Mouse (Mus musculus): ENCODE measurements at regions not wholly inside any gene's neighbourhood (a gene's known extent, or its start where the extent isn't known, plus 50 kb on each side); places are given as distances from the start of the nearest gene placed in this dataset.

GRCm38 (mm10) chr5:103370456-103370855 lies 54.5 kb upstream of the Ptpn13 start:
- Histone ChIP-seq H3K4me3 (replicated peaks in 1 of 3; ENCODE audit: low read depth in 2 of 3, low read length in 2 of 3, poor library complexity in 1 of 3) (no peak overlapping the region), H3K4me1 (ENCODE audit: control insufficient read depth in 1 of 2, insufficient read depth in 2 of 2) (peaks cover 3 to 7% of the 10 kb centered on the region in 2 experiments; a peak in 1 of 4 replicates), H3K36me3 (replicated peaks in 1 of 2; ENCODE audit: control insufficient read depth in 1 of 2, insufficient read depth in 1 of 2, low read length in 1 of 2) (no peaks in the 10 kb centered on the region), H3K27ac (ENCODE audit: insufficient read depth, low read depth) (no peak overlapping the region), H3K27me3 (replicated peaks) (no peaks in the 10 kb centered on the region), H3K4me2 (ENCODE audit: insufficient read depth, low read depth, poor library complexity, severe bottlenecking) (no peak overlapping the region), H3K79me2 (replicated peaks; ENCODE audit: control insufficient read depth, extremely low read depth, insufficient read depth, poor library complexity, severe bottlenecking) (no peaks in the 10 kb centered on the region), H3K9me3 (replicated peaks; ENCODE audit: low read length) (no peaks in the 10 kb centered on the region), H3K9ac (ENCODE audit: insufficient read depth, low read depth) (no peak overlapping the region)
- in situ Hi-C loops (cut with MboI; ENCODE audit: low pct_ligation_motif_present, low pct_unique_long_range_greater_than_20kb, low sequenced_read_pairs) (loop anchor here (10.0 kb wide), 1 partner anchor 64 kb away; no protein-coding TSS in a partner anchor), dilution Hi-C loops (cut with MboI; ENCODE audit: extremely low pct_ligation_motif_present, extremely low pct_unique_long_range_greater_than_20kb, low sequenced_read_pairs) (no loop called here)
- TF ChIP-seq MAFK (IDR thresholded peaks at IDR 0.05; ENCODE audit: insufficient replicate concordance, low read length) (no peak), ELF1 (IDR thresholded peaks at IDR 0.05; ENCODE audit: low read depth, low read length) (no peak), MAZ (IDR thresholded peaks at IDR 0.05; ENCODE audit: low read depth, low read length) (no peak), POLR2A (IDR thresholded peaks at IDR 0.05; ENCODE audit: low read depth, low read length) (no peak), RAD21 (IDR thresholded peaks at IDR 0.05; ENCODE audit: low read depth, low read length) (no peak), USF1 (IDR thresholded peaks at IDR 0.05; ENCODE audit: low read depth, low read length) (no peak), ZNF384 (IDR thresholded peaks at IDR 0.05; ENCODE audit: low read depth, low read length) (no peak), JUND (conservative IDR thresholded peaks at IDR 0.05; ENCODE audit: low read depth, low read length) (no peak)
- no peak for DNase-seq (ENCODE audit: extremely low read depth)

- Histone ChIP-seq H3K4me2 (ENCODE audit: insufficient read depth, low read depth, poor library complexity, severe bottlenecking) (no peak overlapping the region), H3K9ac (ENCODE audit: insufficient read depth, low read depth) (no peak overlapping the region), H3K79me2 (replicated peaks; ENCODE audit: control insufficient read depth, extremely low read depth, insufficient read depth, poor library complexity, severe bottlenecking) (no peaks in the 10 kb centered on the region), H3K4me1 (ENCODE audit: control insufficient read depth in 1 of 2, insufficient read depth in 2 of 2) (peaks cover 3 to 7% of the 10 kb centered on the region in 2 experiments; a peak in 1 of 4 replicates), H3K36me3 (replicated peaks in 1 of 2; ENCODE audit: control insufficient read depth in 1 of 2, insufficient read depth in 1 of 2, low read length in 1 of 2) (no peaks in the 10 kb centered on the region), H3K27me3 (replicated peaks) (no peaks in the 10 kb centered on the region), H3K4me3 (replicated peaks in 1 of 3; ENCODE audit: low read depth in 2 of 3, low read length in 2 of 3, poor library complexity in 1 of 3) (no peak overlapping the region), H3K9me3 (replicated peaks; ENCODE audit: low read length) (no peaks in the 10 kb centered on the region), H3K27ac (ENCODE audit: insufficient read depth, low read depth) (no peak overlapping the region)
- dilution Hi-C loops (cut with MboI; ENCODE audit: extremely low pct_ligation_motif_present, extremely low pct_unique_long_range_greater_than_20kb, low sequenced_read_pairs) (no loop called here), in situ Hi-C loops (cut with MboI; ENCODE audit: low pct_ligation_motif_present, low pct_unique_long_range_greater_than_20kb, low sequenced_read_pairs) (no loop called here)
- TF ChIP-seq CTCF (conservative IDR thresholded peaks at IDR 0.05 in 1 of 2, IDR thresholded peaks at IDR 0.05 in 1 of 2; ENCODE audit: low read depth in 2 of 2, low read length in 2 of 2) (peak; percentile 13 to 54; a peak in 2 of 4 replicates), RAD21 (IDR thresholded peaks at IDR 0.05; ENCODE audit: low read depth, low read length) (peak; percentile 8), ELF1 (IDR thresholded peaks at IDR 0.05; ENCODE audit: low read depth, low read length) (no peak), USF2 (conservative IDR thresholded peaks at IDR 0.05; ENCODE audit: low read depth, low read length) (no peak), MXI1 (IDR thresholded peaks at IDR 0.05; ENCODE audit: low read depth, low read length) (no peak), ZC3H11A (IDR thresholded peaks at IDR 0.05; ENCODE audit: low read depth, low read length) (no peak), SMC3 (IDR thresholded peaks at IDR 0.05; ENCODE audit: low read depth, low read length) (peak; percentile 46)
- no peak for DNase-seq (ENCODE audit: extremely low read depth)
Measured at GRCm38 (mm10) chr5:103368993-103369392, 56.0 kb upstream of the Ptpn13 start.

- H3K9me3 ChIP-seq (replicated peaks; ENCODE audit: low read length): no peaks in the 10 kb centered on the region
- peaks cover 3 to 7% of the 10 kb centered on the region in 2 experiments; a peak in 1 of 4 replicates for H3K4me1 ChIP-seq (ENCODE audit: control insufficient read depth in 1 of 2, insufficient read depth in 2 of 2)
- no peak overlapping the region; the same call in 1 of the 2 replicates for H3K4me2 ChIP-seq (ENCODE audit: insufficient read depth, low read depth, poor library complexity, severe bottlenecking)
- H3K9ac ChIP-seq (ENCODE audit: insufficient read depth, low read depth): no peak overlapping the region
- H3K79me2 ChIP-seq (replicated peaks; ENCODE audit: control insufficient read depth, extremely low read depth, insufficient read depth, poor library complexity, severe bottlenecking): no peaks in the 10 kb centered on the region
- DNase-seq (ENCODE audit: extremely low read depth): peak; percentile 24
- H3K27me3 ChIP-seq (replicated peaks): no peaks in the 10 kb centered on the region
- in situ Hi-C loops (cut with MboI; ENCODE audit: low pct_ligation_motif_present, low pct_unique_long_range_greater_than_20kb, low sequenced_read_pairs) (no loop called here), dilution Hi-C loops (cut with MboI; ENCODE audit: extremely low pct_ligation_motif_present, extremely low pct_unique_long_range_greater_than_20kb, low sequenced_read_pairs) (no loop called here)
- no peak overlapping the region for H3K27ac ChIP-seq (ENCODE audit: insufficient read depth, low read depth)
- TF ChIP-seq USF2 (conservative IDR thresholded peaks at IDR 0.05; ENCODE audit: low read depth, low read length) (no peak), POLR2A (IDR thresholded peaks at IDR 0.05; ENCODE audit: low read depth, low read length) (no peak), EP300 (IDR thresholded peaks at IDR 0.05; ENCODE audit: low read length) (peak; percentile 40; the same call in 1 of the 2 replicates), RAD21 (IDR thresholded peaks at IDR 0.05; ENCODE audit: low read depth, low read length) (no peak), MEF2A (IDR thresholded peaks at IDR 0.05; ENCODE audit: borderline replicate concordance, low read depth, low read length) (0 out of 2 replicates have a peak, but pooled peaks have one; percentile 43), JUN (IDR thresholded peaks at IDR 0.05; ENCODE audit: insufficient read depth, low read depth, low read length) (peak; percentile 59; the same call in 1 of the 2 replicates), NELFE (IDR thresholded peaks at IDR 0.05; ENCODE audit: low read depth, low read length) (no peak), IRF4 (IDR thresholded peaks at IDR 0.05; ENCODE audit: low read depth, low read length) (peak; percentile 38; the same call in 1 of the 2 replicates), MYC (IDR thresholded peaks at IDR 0.05; ENCODE audit: low read depth, low read length) (0 out of 2 replicates have a peak, but pooled peaks have one; percentile 26), MAZ (IDR thresholded peaks at IDR 0.05; ENCODE audit: low read depth, low read length) (0 out of 2 replicates have a peak, but pooled peaks have one; percentile 24), ETS1 (conservative IDR thresholded peaks at IDR 0.05; ENCODE audit: low read depth, low read length) (peak; percentile 66), BHLHE40 (IDR thresholded peaks at IDR 0.05; ENCODE audit: low read depth, low read length) (peak; percentile 78), HCFC1 (IDR thresholded peaks at IDR 0.05; ENCODE audit: low read depth, low read length) (no peak)
- H3K36me3 ChIP-seq (replicated peaks in 1 of 2; ENCODE audit: control insufficient read depth in 1 of 2, insufficient read depth in 1 of 2, low read length in 1 of 2): no peaks in the 10 kb centered on the region
- no peak overlapping the region for H3K4me3 ChIP-seq (replicated peaks in 1 of 3; ENCODE audit: low read depth in 2 of 3, low read length in 2 of 3, poor library complexity in 1 of 3)
Measured at GRCm38 (mm10) chr5:103367201-103367671, 57.8 kb upstream of the Ptpn13 start.

Measured in CH12.LX (cell line).